Mouse (Mus musculus) myocyte (in vitro differentiated cells): ENCODE results near the gene Atxn1l. TPM values are rescaled to one million over a fixed set of nuclear protein-coding genes. Genes with fewer than 3 reads are reported as not detected.

Source experiments
- H3K27me3 ChIP-seq: one replicate; pipeline ENCODE4 v1.6.1; 2011; ENCODE audit not compliant: control insufficient read depth, insufficient read depth, insufficient read length
- H3K36me3 ChIP-seq: one replicate; pipeline ENCODE4 v1.6.1; 2011; ENCODE audit not compliant: control insufficient read depth, insufficient read depth
- H3K4me2 ChIP-seq: one replicate; pipeline ENCODE4 v1.6.1; 2011; ENCODE audit warnings: low read depth, control low read depth
- H3K4me3 ChIP-seq: one replicate; pipeline ENCODE4 v1.5.1; 2011; ENCODE audit warnings: mild to moderate bottlenecking, control low read depth, moderate library complexity
- H3K79me2 ChIP-seq: one replicate; pipeline ENCODE4 v1.6.1; 2011; ENCODE audit not compliant: control insufficient read depth, insufficient read depth
- H3ac ChIP-seq: one replicate; pipeline ENCODE4 v1.6.1; 2011; ENCODE audit not compliant: control insufficient read depth, insufficient read length
- CEBPB ChIP-seq: IDR thresholded peaks from 2 replicates; pipeline ENCODE4 v1.6.1; 2011; ENCODE audit warnings: mild to moderate bottlenecking, moderate library complexity; ENCODE audit not compliant: poor library complexity, insufficient read depth, severe bottlenecking
- E2F4 ChIP-seq: IDR thresholded peaks from one replicate; pipeline ENCODE4 v1.6.1; 2011; ENCODE audit warnings: mild to moderate bottlenecking, control low read depth, moderate library complexity; ENCODE audit not compliant: insufficient read depth
- MAX ChIP-seq: IDR thresholded peaks from one replicate; pipeline ENCODE4 v1.6.1; 2011; ENCODE audit warnings: low read depth, mild to moderate bottlenecking, control low read depth
- MYOD1 ChIP-seq, 3 experiments: IDR thresholded peaks; one replicate each; pipeline ENCODE4 v1.6.1; 2011; ENCODE audit warnings: control low read depth in 2 of 3, low read depth in 2 of 3, mild to moderate bottlenecking in 2 of 3, moderate library complexity in 1 of 3; ENCODE audit not compliant: insufficient read length in 2 of 3, control insufficient read depth in 1 of 3
- MYOG ChIP-seq, 3 experiments: IDR thresholded peaks; one replicate each; pipeline ENCODE4 v1.6.1; 2011; ENCODE audit warnings: control low read depth in 2 of 3, low read depth in 2 of 3, mild to moderate bottlenecking in 2 of 3; ENCODE audit not compliant: insufficient read length in 2 of 3, control insufficient read depth in 1 of 3, insufficient read depth in 1 of 3
- POLR2A ChIP-seq: IDR thresholded peaks from one replicate; pipeline ENCODE4 v1.6.1; 2011; ENCODE audit warnings: low read depth, mild to moderate bottlenecking, control low read depth, moderate library complexity; ENCODE audit not compliant: insufficient read length
- POLR2AphosphoS2 ChIP-seq: IDR thresholded peaks from one replicate; pipeline ENCODE4 v1.6.1; 2011; ENCODE audit warnings: low read depth, control low read depth; ENCODE audit not compliant: insufficient read length
- REST ChIP-seq: IDR thresholded peaks from one replicate; pipeline ENCODE4 v1.6.1; 2011; ENCODE audit warnings: mild to moderate bottlenecking, control low read depth, moderate library complexity; ENCODE audit not compliant: insufficient read depth, insufficient read length
- SRF ChIP-seq: IDR thresholded peaks from one replicate; pipeline ENCODE4 v1.6.1; 2011; ENCODE audit warnings: low read depth; ENCODE audit not compliant: control insufficient read depth, insufficient read length
- TCF12 ChIP-seq: IDR thresholded peaks from one replicate; pipeline ENCODE4 v1.6.1; 2011; ENCODE audit warnings: mild to moderate bottlenecking, control low read depth; ENCODE audit not compliant: poor library complexity, insufficient read depth, severe bottlenecking
- TCF3 ChIP-seq: IDR thresholded peaks from one replicate; pipeline ENCODE4 v1.6.1; 2011; ENCODE audit warnings: low read depth, control low read depth; ENCODE audit not compliant: insufficient read length
- USF1 ChIP-seq: IDR thresholded peaks from one replicate; pipeline ENCODE4 v1.6.1; 2011; ENCODE audit warnings: low read depth, mild to moderate bottlenecking, control low read depth, moderate library complexity
- polyA plus RNA-seq: library from polyadenylated mRNA; unstranded; fragments of >200 nt; fragmentation: generic; extraction: Trizol; gene quantifications from one replicate; pipeline ENCODE4 v1.2.1, GENCODE M21; 2012; ENCODE audit warnings: missing spikeins

The Atxn1l gene
- polyA plus RNA-seq, 1 experiment: 11.0 TPM

- no peak overlapping the region for H3K4me3 ChIP-seq
Observed at GRCm38 (mm10) chr8:109682120-109682519, 55.4 kb downstream of the Atxn1l start.

GRCm38 (mm10) chr8:109681535-109681934, 56.0 kb downstream of the Atxn1l start:
- Histone ChIP-seq H3K36me3 (peaks cover 51% of the 10 kb centered on the region), H3ac (no peak overlapping the region), H3K27me3 (no peaks in the 10 kb centered on the region), H3K4me2 (no peak overlapping the region), H3K79me2 (peaks cover 51% of the 10 kb centered on the region), H3K4me3 (no peak overlapping the region)
- TF ChIP-seq SRF: no peak
- no peak for TF ChIP-seq POLR2AphosphoS2
- TF ChIP-seq USF1: no peak
- no peak for TF ChIP-seq TCF3
- TF ChIP-seq CEBPB: no peak
- no peak for TF ChIP-seq MYOG (IDR thresholded peaks at IDR 0.05; ENCODE audit: control insufficient read depth in 1 of 3, insufficient read depth in 1 of 3, insufficient read length in 2 of 3, low read depth in 2 of 3)
- no peak for TF ChIP-seq E2F4
- TF ChIP-seq MAX: no peak
- no peak for TF ChIP-seq TCF12

More at GRCm38 (mm10) chr8:109682120-109682519, 55.4 kb downstream of the Atxn1l start:
- H3K36me3 ChIP-seq: peaks cover 47% of the 10 kb centered on the region
- no peak overlapping the region for H3ac ChIP-seq
- no peaks in the 10 kb centered on the region for H3K27me3 ChIP-seq
- H3K4me2 ChIP-seq: no peak overlapping the region
- TF ChIP-seq MYOG (IDR thresholded peaks at IDR 0.05; ENCODE audit: control insufficient read depth in 1 of 3, insufficient read depth in 1 of 3, insufficient read length in 2 of 3, low read depth in 2 of 3) (no peak), MAX (no peak), CEBPB (no peak), E2F4 (no peak), MYOD1 (IDR thresholded peaks at IDR 0.05; ENCODE audit: control insufficient read depth in 1 of 3, insufficient read length in 2 of 3, low read depth in 2 of 3) (no peak), REST (no peak), SRF (no peak), USF1 (no peak), TCF3 (no peak), TCF12 (no peak), POLR2A (no peak)
- H3K79me2 ChIP-seq: peaks cover 57% of the 10 kb centered on the region

Other genes with a start within 250 kb of the Atxn1l start
- gene Pmfbp1, start 243.7 kb downstream of the Atxn1l start, polyA plus RNA-seq: not detected
- 19.3 TPM for gene Dhx38, start 171.9 kb downstream of the Atxn1l start, polyA plus RNA-seq
- 6.9 TPM for gene Txnl4b, start 171.8 kb downstream of the Atxn1l start, polyA plus RNA-seq
- gene Hp, start 158.6 kb downstream of the Atxn1l start, polyA plus RNA-seq: not detected
- gene Dhodh, start 129.1 kb downstream of the Atxn1l start, polyA plus RNA-seq: 16.7 TPM
- gene Pkd1l3, start 123.2 kb downstream of the Atxn1l start, polyA plus RNA-seq: 0.14 TPM
- 44.1 TPM for gene Ist1, start 44.5 kb downstream of the Atxn1l start, polyA plus RNA-seq
- 10.7 TPM for gene Zfp821, start 32.2 kb downstream of the Atxn1l start, polyA plus RNA-seq
- 21.1 TPM for gene Ap1g1, start 40.8 kb upstream of the Atxn1l start, polyA plus RNA-seq
- 1.7 TPM for gene Phlpp2, start 130.8 kb upstream of the Atxn1l start, polyA plus RNA-seq
- gene Marveld3, start 224.5 kb upstream of the Atxn1l start, polyA plus RNA-seq: 0.04 TPM